Mouse (Mus musculus) ES-Bruce4 (cell line): Measurements from ENCODE around the gene Ak5.

Experiments used
- CTCF ChIP-seq: IDR thresholded peaks from one replicate; pipeline ENCODE4 v1.8.1; 2011; ENCODE audit warnings: low read depth, low read length
- EP300 ChIP-seq: IDR thresholded peaks from 2 replicates; pipeline ENCODE4 v1.6.1; 2011; ENCODE audit warnings: low read depth, low read length; ENCODE audit not compliant: insufficient read depth
- POLR2A ChIP-seq: IDR thresholded peaks from one replicate; pipeline ENCODE4 v1.8.1; 2011; ENCODE audit warnings: low read length; ENCODE audit not compliant: insufficient read depth

- TF ChIP-seq POLR2A, result no peak
- TF ChIP-seq CTCF, result no peak
- TF ChIP-seq EP300, result no peak
Observed at GRCm38 (mm10) chr3:152442795-152443194, 225.4 kb downstream of the Ak5 start.
